Mouse (Mus musculus): ENCODE results near the gene Olfr469.
"Not testable (repeated sequence)": the region's sequence is repeated elsewhere in the genome, so short reads cannot be mapped to it uniquely, and the experiment has no call there.

The Olfr469 gene

GRCm38 (mm10) chr7:107825441-107825840 lies at the start of gene Olfr469:
Gene Olfr469 (minus strand): TSS chr7:107825541.
- not testable (repeated sequence) for DNase-seq (ENCODE audit: low spot score in 2 of 2)

GRCm38 (mm10) chr7:107847390-107847789 lies 22.0 kb upstream of the Olfr469 start, which contains the start of gene Olfr470:
Gene Olfr470 (minus strand): TSS chr7:107847490.
- DNase-seq (ENCODE audit: low spot score in 2 of 2): not testable (repeated sequence)

GRCm38 (mm10) chr7:107841719-107842118 lies 16.4 kb upstream of the Olfr469 start:
- no peak for DNase-seq (ENCODE audit: low spot score in 2 of 2)

DNA sequence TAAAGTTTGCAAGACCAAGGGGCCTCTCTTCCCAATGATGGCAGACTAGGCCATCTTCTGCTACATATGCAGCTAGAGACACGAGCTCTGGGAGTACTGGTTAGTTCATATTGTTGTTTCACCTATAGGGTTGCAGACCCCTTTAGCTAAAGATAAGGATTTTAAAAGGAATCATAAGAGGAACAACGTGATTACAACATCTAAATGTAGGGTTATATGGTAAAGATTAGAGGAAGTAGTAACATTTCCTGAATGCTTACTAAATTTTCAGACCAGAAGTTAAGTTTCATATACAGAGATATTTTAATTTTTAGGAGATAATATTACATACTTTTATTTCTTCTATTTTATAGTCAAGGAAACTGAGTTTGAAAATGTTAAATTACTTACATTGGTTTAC lies 1.5 kb downstream of the Olfr469 start:
- DNase-seq (ENCODE audit: low spot score in 2 of 2): not testable (repeated sequence)

DNA sequence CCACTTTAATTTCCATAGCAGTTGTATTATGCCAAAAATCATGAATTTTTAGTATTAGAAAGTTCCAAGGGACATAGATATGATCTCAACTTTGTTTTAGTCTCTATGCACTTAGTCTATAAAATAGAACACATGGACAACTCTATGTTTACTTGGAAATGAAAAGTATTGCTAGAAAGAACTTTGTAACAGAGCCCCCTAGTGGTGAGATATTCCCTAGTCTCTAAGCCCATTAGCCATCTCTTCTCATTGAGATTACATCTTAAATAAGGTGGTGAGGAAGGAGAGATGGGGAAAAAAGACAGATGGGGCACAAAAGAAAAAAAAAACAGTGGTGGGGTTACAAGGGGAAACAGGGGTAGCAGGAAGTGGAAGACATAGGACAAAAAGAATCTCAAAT lies 5.9 kb downstream of the Olfr469 start:
- DNase-seq (ENCODE audit: low spot score in 2 of 2): no peak

DNA sequence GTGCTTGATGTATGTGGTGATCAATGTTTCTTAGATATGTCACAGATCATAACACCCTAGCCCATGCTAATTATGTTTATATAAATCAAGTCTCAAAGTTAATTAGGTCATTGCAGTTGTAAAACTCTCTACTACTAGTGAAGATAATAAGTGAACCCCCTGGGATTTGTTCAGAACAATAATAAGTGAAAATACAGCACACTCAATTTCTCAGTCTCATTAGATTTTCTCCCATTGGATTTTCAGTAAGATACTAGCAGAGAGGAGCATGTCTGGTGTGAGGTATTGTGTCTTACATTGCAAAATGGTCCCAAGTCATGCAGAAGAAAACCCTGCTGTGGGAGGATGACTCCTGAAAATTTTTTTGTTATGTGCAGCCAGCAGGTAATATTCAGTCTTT lies 13.4 kb downstream of the Olfr469 start, which contains the start of gene Olfr467:
TSS of gene Olfr467 (plus strand) at position 301 of the 400 bp plus-strand sequence.
- DNase-seq (ENCODE audit: low spot score in 2 of 2): no peak

DNA sequence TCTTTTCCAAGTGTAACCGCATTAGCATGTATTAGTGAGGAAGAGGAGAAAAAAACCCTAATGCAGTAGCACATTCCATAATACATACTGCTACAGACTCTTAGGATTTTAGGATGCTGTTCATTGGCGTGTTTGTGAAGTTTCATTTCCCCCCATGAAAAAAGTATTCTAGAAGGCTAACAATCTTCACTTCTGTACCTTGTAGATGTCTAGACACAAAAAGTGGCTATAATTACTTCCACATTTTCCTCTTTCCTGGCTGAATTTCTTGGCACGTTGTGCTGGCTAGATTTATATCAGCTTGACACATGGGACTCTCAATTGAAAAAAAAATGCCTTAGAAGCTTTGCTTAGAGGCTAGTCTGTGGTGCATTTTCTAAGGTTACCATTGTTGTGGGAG lies 23.2 kb downstream of the Olfr469 start:
- DNase-seq (ENCODE audit: low spot score in 2 of 2): no peak

DNA sequence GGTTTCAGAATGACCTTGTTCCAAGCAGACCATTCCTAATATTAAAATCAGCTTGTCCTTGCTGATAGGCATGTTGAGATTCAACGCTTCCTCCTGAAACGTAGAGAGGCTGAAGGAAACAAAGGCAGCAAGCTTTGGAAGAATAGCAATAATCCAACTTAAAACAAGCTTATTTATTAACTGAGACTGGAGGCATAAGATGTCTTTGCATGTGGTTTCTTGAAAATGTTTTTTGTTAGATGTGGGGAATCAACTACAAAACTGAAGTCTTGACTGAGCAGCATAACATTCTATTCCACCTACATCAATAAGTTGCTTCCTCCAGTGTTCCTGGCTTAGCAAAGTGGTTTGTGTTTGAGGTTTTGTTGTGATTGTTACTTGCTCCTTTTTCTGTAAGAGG lies 24.2 kb downstream of the Olfr469 start, which contains the start of gene Ovch2:
TSS of gene Ovch2 (minus strand) at position 101 of the 400 bp plus-strand sequence.
- DNase-seq (ENCODE audit: low spot score in 2 of 2): no peak

GRCm38 (mm10) chr7:107796500-107796899 lies 28.8 kb downstream of the Olfr469 start:
- no peak for DNase-seq (ENCODE audit: low spot score in 2 of 2)

DNA sequence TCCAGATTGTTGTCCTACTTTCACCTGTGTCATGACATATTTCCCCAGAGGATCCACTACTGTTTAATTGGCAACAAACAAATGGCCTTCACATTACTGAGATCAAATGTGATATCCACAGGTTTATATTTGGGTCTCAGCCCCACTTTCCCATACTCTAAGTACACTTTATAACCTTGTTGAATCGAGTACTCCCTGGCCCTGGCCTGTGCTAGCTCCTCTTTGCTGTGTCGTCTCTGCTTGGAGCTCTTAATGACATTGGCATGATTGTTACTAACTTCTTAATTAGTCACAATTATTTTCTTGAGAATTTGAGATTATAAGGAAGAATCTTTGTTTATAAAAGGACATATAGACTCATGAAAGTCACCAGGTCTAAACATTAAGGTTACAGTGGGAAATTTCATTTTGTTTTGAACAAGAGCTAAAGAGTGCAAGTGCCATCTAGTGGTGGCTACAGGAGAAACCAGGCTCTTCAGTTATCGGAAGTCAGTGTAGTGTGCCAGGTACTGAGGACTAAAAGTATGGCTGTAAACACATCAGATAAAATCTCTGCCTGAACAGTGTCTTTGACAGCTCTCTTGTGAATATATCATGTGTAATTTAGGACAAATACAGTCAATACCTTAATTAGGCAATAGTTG lies 37.2 kb downstream of the Olfr469 start:
- peak; percentile 23 to 43 for DNase-seq (ENCODE audit: low spot score in 2 of 2)

DNA sequence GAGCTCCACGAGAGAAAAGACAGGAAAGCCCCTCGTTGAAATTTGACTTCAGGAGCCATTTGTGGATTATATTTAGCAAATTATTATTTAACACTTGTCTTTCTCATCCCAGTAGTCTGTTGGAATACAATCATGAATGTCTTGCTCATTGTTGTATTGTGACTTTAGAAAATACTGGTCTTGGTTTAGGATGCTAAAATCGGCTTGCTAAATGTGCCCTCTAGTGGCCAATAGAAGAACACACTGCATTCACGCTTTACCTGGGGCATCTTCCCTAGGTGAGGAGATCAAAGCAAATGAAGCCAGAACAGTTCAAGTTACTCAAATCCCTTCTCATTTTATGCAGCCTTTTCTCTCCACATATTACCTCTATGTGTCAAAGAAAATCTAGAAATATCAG lies 45.7 kb downstream of the Olfr469 start:
- peak in 1 of 2 experiments; percentile 23 for DNase-seq (ENCODE audit: low spot score in 2 of 2)

GRCm38 (mm10) chr7:107778216-107778615 lies 47.1 kb downstream of the Olfr469 start:
- no peak for DNase-seq (ENCODE audit: low spot score in 2 of 2)

DNA sequence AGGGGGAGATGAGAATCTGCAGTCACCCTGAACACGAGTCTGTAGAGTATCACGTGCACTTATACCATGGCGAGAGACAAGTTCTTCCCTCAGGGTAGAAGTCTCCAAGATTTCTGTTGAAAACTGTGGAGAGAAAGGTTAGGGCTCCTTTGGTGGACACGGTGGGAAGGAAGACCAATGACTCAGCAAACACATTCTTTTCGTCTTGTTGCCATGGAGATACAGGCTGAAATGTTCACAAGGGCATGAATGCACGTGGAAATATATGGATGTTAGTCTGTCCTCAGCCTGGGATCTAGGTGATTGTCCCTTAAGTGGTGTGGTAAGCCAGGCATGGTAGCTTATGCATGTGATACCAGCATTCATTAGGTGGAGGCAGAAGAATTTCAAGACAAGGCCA lies 54.5 kb downstream of the Olfr469 start:
- DNase-seq (ENCODE audit: low spot score in 2 of 2): no peak
